Mouse (Mus musculus): Measurements from ENCODE around the gene Uhmk1. TPM values are rescaled to one million over a fixed set of nuclear protein-coding genes. Genes with fewer than 3 reads are reported as not detected.

The Uhmk1 gene
- total and polyA plus RNA-seq, 3 experiments = 19.5 to 43.9 (median 28.9) TPM

DNA sequence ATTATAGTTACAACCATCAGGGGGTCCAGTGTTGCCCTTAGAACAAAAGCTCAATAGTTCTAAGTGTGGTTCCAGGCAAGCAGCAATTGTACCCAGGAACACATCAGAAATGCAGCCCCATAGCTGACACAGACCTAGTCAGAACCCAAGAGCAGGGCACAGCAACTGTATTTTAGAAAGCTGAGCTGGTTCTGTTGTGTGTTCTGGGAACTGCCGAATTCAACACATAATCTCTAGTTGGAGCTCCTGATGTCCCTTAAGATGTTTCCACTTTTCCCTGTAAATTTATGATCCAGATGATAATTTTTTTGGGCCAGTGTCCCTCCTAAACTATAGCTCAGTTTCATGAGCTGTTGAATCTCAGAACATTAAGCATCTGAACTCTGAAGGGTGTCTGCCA lies 23.3 kb downstream of the Uhmk1 start:
- Histone ChIP-seq H3K36me3 (ENCODE audit: control insufficient read depth in 1 of 2, insufficient read depth in 2 of 2, low read length in 2 of 2) (peaks cover 0 to 1% of the 10 kb centered on the region in 2 experiments; a peak in 1 of 4 replicates), H3K27me3 (ENCODE audit: control insufficient read depth in 1 of 2, insufficient read depth in 2 of 2, low read length in 2 of 2) (no peaks in the 10 kb centered on the region), H3K4me3 (ENCODE audit: control insufficient read depth in 1 of 2, insufficient read depth in 1 of 2, low read depth in 2 of 2, low read length in 2 of 2) (no peak overlapping the region), H3K9me3 (replicated peaks; ENCODE audit: insufficient read depth, low read length) (no peaks in the 10 kb centered on the region), H3K4me1 (ENCODE audit: control insufficient read depth in 1 of 2, insufficient read depth in 2 of 2, low read length in 2 of 2) (no peaks in the 10 kb centered on the region), H3K27ac (ENCODE audit: control insufficient read depth, low read depth, low read length) (no peak overlapping the region), H3K79me2 (ENCODE audit: control insufficient read depth, insufficient read depth, low read length, poor library complexity) (no peaks in the 10 kb centered on the region), H3K9ac (ENCODE audit: control insufficient read depth, low read depth, low read length, poor library complexity, severe bottlenecking) (no peak overlapping the region)
- TF ChIP-seq BHLHE40 (IDR thresholded peaks at IDR 0.05; ENCODE audit: borderline replicate concordance, low read depth, low read length) (no peak), SIN3A (IDR thresholded peaks at IDR 0.05; ENCODE audit: low read length) (no peak), ZNF384 (IDR thresholded peaks at IDR 0.05; ENCODE audit: low read depth, low read length) (no peak), MYB (IDR thresholded peaks at IDR 0.05; ENCODE audit: low read depth, low read length) (no peak), TAL1 (IDR thresholded peaks at IDR 0.05; ENCODE audit: low read length) (no peak), RAD21 (IDR thresholded peaks at IDR 0.05; ENCODE audit: low read depth, low read length) (no peak), HCFC1 (IDR thresholded peaks at IDR 0.05; ENCODE audit: low read depth, low read length) (no peak), EP300 (IDR thresholded peaks at IDR 0.05; ENCODE audit: low read depth in 1 of 2, low read length in 2 of 2) (no peak), RCOR1 (IDR thresholded peaks at IDR 0.05; ENCODE audit: low read depth, low read length) (no peak), ZMIZ1 (IDR thresholded peaks at IDR 0.05; ENCODE audit: low read depth, low read length) (no peak), TCF12 (IDR thresholded peaks at IDR 0.05; ENCODE audit: low read depth, low read length) (no peak), NELFE (IDR thresholded peaks at IDR 0.05; ENCODE audit: low read depth, low read length) (no peak), POLR2AphosphoS5 (IDR thresholded peaks at IDR 0.05; ENCODE audit: borderline replicate concordance, low read depth, low read length) (no peak), MYC (IDR thresholded peaks at IDR 0.05; ENCODE audit: low read depth, low read length) (no peak), MXI1 (IDR thresholded peaks at IDR 0.05; ENCODE audit: low read depth, low read length) (no peak), UBTF (IDR thresholded peaks at IDR 0.05; ENCODE audit: borderline replicate concordance, insufficient read depth, low read depth, low read length) (no peak)
- DNase-seq (ENCODE audit: low read depth, low spot score) = no peak

DNA sequence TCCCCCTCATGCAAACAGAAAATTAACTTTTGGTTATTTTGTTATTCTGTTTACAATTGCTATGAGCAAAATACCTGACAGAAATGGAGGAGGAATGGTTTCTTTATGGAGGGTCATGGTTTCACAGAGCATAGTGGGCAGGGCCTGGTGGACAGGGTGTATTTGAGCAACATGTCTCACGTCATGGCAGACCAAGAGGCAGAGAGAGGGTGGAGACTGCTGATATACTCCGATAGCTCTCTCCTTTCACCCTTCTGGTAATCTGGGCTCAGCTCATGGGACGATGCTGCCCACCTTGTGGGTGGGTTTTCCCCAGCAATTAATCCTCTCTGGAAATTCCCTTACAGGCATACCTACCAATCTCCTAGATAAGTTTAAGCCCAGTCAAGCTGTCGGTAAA lies 25.0 kb downstream of the Uhmk1 start:
- H3K4me1 ChIP-seq (ENCODE audit: control insufficient read depth in 1 of 2, insufficient read depth in 2 of 2, low read length in 2 of 2) = no peaks in the 10 kb centered on the region
- DNase-seq (ENCODE audit: low read depth, low spot score) = no peak
- no peak overlapping the region for H3K9ac ChIP-seq (ENCODE audit: control insufficient read depth, low read depth, low read length, poor library complexity, severe bottlenecking)

More for the DNA sequence above, 25.0 kb downstream of the Uhmk1 start:
- Histone ChIP-seq H3K27ac (ENCODE audit: control insufficient read depth, low read depth, low read length) (no peak overlapping the region), H3K36me3 (ENCODE audit: control insufficient read depth in 1 of 2, insufficient read depth in 2 of 2, low read length in 2 of 2) (no peaks in the 10 kb centered on the region), H3K79me2 (ENCODE audit: control insufficient read depth, insufficient read depth, low read length, poor library complexity) (no peaks in the 10 kb centered on the region), H3K4me3 (ENCODE audit: control insufficient read depth in 1 of 2, insufficient read depth in 1 of 2, low read depth in 2 of 2, low read length in 2 of 2) (no peak overlapping the region), H3K9me3 (replicated peaks; ENCODE audit: insufficient read depth, low read length) (no peaks in the 10 kb centered on the region), H3K27me3 (ENCODE audit: control insufficient read depth in 1 of 2, insufficient read depth in 2 of 2, low read length in 2 of 2) (no peaks in the 10 kb centered on the region)
- TF ChIP-seq ZC3H11A (IDR thresholded peaks at IDR 0.05; ENCODE audit: low read depth, low read length) (no peak), EP300 (IDR thresholded peaks at IDR 0.05; ENCODE audit: low read depth in 1 of 2, low read length in 2 of 2) (no peak), BHLHE40 (IDR thresholded peaks at IDR 0.05; ENCODE audit: borderline replicate concordance, low read depth, low read length) (no peak), SIN3A (IDR thresholded peaks at IDR 0.05; ENCODE audit: low read length) (no peak), MXI1 (IDR thresholded peaks at IDR 0.05; ENCODE audit: low read depth, low read length) (no peak), TAL1 (IDR thresholded peaks at IDR 0.05; ENCODE audit: low read length) (no peak), USF2 (IDR thresholded peaks at IDR 0.05; ENCODE audit: borderline replicate concordance in 1 of 2, insufficient read depth in 1 of 2, low read depth in 1 of 2, low read length in 2 of 2) (no peak), MAZ (IDR thresholded peaks at IDR 0.05; ENCODE audit: low read depth, low read length) (no peak), TBP (IDR thresholded peaks at IDR 0.05; ENCODE audit: low read depth, low read length) (no peak), E2F4 (IDR thresholded peaks at IDR 0.05; ENCODE audit: borderline replicate concordance, low read depth, low read length) (no peak), ZNF384 (IDR thresholded peaks at IDR 0.05; ENCODE audit: low read depth, low read length) (no peak), POLR2AphosphoS5 (IDR thresholded peaks at IDR 0.05; ENCODE audit: borderline replicate concordance, low read depth, low read length) (no peak), CTCF (IDR thresholded peaks at IDR 0.05 in 2 of 3, conservative IDR thresholded peaks at IDR 0.05 in 1 of 3; ENCODE audit: control insufficient read depth in 1 of 3, insufficient read depth in 1 of 3, low read depth in 2 of 3, low read length in 3 of 3, poor library complexity in 1 of 3, severe bottlenecking in 1 of 3) (no peak), POLR2A (IDR thresholded peaks at IDR 0.05; ENCODE audit: control insufficient read depth in 1 of 2, insufficient read depth in 1 of 2, low read depth in 1 of 2, low read length in 2 of 2, poor library complexity in 1 of 2) (no peak), TCF12 (IDR thresholded peaks at IDR 0.05; ENCODE audit: low read depth, low read length) (no peak), HCFC1 (IDR thresholded peaks at IDR 0.05; ENCODE audit: low read depth, low read length) (no peak), ZMIZ1 (IDR thresholded peaks at IDR 0.05; ENCODE audit: low read depth, low read length) (no peak), ELF1 (IDR thresholded peaks at IDR 0.05; ENCODE audit: low read depth, low read length) (no peak), JUND (IDR thresholded peaks at IDR 0.05; ENCODE audit: low read depth, low read length) (no peak)
